Mouse (Mus musculus): ENCODE measurements around the gene Gm21366.
"Not testable (repeated sequence)": the region's sequence is repeated elsewhere in the genome, so short reads cannot be mapped to it uniquely, and the experiment has no call there.

Gene Gm21366

GRCm38 (mm10) chrY:22861156-22861555, at the start of gene Gm21366:
Gene Gm21366, minus strand, starts transcription at chrY:22861256.
- not testable (repeated sequence) for DNase-seq (ENCODE audit: low spot score in 2 of 2)

Data from spleen, postnatal 36 days (tissue).